ENCODE assay signal across 11 mouse cellular contexts in the genomic region with DNA sequence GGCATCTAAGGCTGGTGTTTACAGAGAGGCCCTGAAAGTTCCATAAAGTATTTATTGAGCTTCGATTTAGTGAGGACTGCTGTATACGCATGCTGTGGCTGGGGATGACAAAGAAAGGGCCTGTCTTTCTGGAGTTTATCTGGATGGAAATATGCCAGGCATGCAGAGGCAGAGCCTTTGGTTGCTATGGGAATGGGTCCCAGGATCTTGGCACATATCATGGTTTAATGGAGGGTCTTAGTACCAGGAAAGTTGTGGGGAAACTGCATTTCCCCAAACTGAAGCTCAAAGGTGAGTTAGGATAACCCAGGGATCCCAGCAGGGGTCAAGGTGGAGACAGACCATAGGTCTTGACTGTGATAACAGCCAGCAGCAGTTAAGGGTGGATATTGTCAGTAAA.
"Had no signal": no experiment of that assay in that cellular context is flagged by ENCODE, and none has a peak within 500 bp of the region (broad histone marks: within the 10 kb centered on the region; RNA-seq: fewer than 3 reads in every experiment).

No protein-coding gene starts in this region.

- H3K4me3 ChIP-seq: layer of hippocampus, adult 2 months; limb, embryonic 12.5 days; liver, embryonic 13.5 days; neural tube, embryonic 12.5 days had no signal

- DNase-seq: kidney, postnatal 10 days; kidney, postnatal 4 days; liver; liver, embryonic 13.5 days; liver, postnatal 0 days; lung, postnatal 36 days; thymus, postnatal 4 days had no signal

- H3K36me3 ChIP-seq: limb, embryonic 12.5 days; liver, embryonic 13.5 days; neural tube, embryonic 12.5 days had no signal

- H3K9ac ChIP-seq: limb, embryonic 12.5 days; liver, embryonic 13.5 days; liver, postnatal 0 days; neural tube, embryonic 12.5 days had no signal

- H3K27me3 ChIP-seq: limb, embryonic 12.5 days; liver, embryonic 13.5 days; neural tube, embryonic 12.5 days had no signal

- H3K27ac ChIP-seq: limb, embryonic 12.5 days; liver, embryonic 13.5 days; neural tube, embryonic 12.5 days; stomach, postnatal 0 days had no signal

- ATAC-seq: liver, postnatal 0 days had no signal

- H3K9me3 ChIP-seq: limb, embryonic 12.5 days; liver, embryonic 13.5 days; neural tube, embryonic 12.5 days had no signal

- H3K4me2 ChIP-seq: limb, embryonic 12.5 days; liver, embryonic 13.5 days; neural tube, embryonic 12.5 days had no signal

- H3K4me1 ChIP-seq: limb, embryonic 12.5 days had no signal
